Mouse (Mus musculus) megakaryocyte, embryonic 14.5 days (primary cell): ENCODE results near the gene Fam151b.

Experiments used
- FLI1 ChIP-seq: IDR thresholded peaks from 2 replicates; pipeline ENCODE4 v1.6.1; 2012; ENCODE audit warnings: low read length, inconsistent platforms, mixed read lengths
- GATA1 ChIP-seq: IDR thresholded peaks from 3 replicates; pipeline ENCODE4 v1.6.1; 2012; ENCODE audit warnings: mixed read lengths, low read length, inconsistent platforms, borderline replicate concordance

DNA sequence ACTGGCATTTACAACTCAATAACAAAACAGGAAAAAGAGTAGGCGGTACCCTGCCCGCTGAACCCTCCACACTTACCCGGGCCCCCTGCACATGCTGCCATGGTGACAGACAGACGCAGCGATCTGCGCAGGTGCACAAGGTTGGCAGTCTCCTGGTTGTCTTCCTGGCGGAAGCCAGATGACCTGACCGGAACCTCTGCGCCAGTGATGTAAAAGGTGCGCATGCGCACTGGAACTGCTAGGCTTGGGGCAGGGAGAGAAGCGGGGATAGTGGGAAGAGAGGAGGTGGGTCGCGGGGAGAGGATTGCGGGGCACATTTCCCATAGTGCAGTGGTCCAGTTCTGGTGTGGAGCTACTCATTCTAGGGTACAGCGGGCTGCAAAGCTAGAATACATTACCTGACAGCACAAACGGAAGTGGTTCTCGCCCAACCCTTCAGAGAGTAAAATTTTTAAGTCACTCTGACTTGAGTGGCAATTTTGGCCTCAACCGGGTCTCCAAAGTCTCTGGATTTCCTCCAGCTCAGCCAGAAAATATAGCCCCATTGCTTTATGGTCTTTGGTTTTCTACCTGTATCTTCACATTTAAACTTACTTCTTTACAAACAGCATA, at the start of gene Fam151b:
- TF ChIP-seq GATA1 (no peak), FLI1 (no peak)
